Mouse (Mus musculus) mature B cell (primary cell): ENCODE measurements around the gene Gart.

Source experiments
- in situ Hi-C: fragments of 300-500 bp; cut with MboI; formaldehyde crosslinking; loops from 2 replicates; pipeline ENCODE4 v1.14.3; 2019

Gene Gart

DNA sequence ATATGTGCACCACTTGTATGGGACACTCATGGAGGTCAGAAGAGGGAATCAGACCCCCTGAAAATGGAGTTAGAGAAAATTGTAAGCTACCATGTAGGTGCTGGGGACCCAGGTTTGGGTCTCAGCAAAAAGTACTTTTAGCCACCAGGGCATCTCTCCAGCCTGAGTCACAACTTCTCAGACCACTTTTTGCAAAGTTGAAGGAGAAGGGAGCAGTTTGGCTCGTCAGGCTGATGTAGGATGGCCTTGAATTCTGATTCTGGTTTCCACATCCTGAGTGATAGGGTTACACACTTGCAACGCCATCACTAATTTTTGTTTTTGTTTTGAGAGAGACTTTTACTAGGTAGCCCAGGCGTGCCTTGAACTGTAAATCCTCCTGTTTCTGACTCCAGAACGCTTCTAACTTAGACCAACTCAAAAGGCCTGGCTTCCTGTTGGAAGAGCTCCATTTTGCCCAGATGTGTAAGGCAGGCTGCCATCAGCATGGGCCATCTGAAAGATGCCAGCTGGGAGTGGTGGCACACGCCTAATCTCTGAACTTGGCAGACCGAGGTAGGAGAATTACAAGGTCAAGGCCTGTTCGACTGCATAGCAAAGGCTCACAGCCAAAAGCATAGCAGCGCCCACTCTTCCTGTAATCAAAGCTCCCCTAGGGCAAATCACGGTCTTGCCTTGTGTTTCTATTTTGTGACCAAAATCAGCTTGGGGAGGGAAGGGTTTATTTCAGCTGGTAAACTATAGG lies 37.1 kb downstream of the Gart start:
- in situ Hi-C loops: no loop called here

DNA sequence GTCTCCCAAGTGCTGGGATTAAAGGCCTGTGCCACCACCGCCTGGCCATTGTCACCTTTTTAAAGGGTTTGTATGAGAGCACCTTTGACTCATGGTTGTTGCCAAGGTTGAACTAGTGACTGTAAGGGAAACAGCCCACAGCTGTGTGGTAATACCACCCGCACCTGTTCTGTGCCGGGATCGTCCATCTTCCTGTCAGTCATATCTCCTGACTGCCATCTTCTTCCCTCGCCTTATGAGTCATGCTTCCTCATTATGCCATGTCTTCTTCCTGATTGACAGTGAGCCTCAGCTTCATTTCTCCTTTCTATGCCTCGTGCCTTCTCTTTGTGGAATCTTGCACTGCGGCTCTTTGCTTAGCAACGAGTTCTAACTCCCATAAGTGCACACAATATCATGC lies 39.8 kb downstream of the Gart start:
- in situ Hi-C loops: no loop called here

DNA sequence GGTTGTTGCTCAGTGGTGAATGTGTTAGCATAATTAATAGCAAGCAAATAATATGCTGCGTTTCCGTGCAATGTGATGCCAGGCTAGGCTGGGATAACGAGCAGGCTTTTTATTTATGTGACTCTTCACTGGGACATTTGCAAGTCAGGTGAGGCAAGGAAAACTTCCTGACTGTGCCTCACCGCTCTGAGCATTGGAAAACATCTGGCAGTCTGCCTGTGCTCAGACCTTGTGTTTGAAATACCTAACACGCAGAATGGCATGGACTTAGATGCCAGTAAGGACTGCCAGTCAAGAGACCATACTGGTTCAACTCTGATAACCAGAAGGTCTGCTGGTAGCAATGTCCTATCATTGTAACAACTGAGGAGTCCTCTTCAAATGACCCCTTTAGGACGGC lies 41.6 kb downstream of the Gart start:
- in situ Hi-C loops: no loop called here

DNA sequence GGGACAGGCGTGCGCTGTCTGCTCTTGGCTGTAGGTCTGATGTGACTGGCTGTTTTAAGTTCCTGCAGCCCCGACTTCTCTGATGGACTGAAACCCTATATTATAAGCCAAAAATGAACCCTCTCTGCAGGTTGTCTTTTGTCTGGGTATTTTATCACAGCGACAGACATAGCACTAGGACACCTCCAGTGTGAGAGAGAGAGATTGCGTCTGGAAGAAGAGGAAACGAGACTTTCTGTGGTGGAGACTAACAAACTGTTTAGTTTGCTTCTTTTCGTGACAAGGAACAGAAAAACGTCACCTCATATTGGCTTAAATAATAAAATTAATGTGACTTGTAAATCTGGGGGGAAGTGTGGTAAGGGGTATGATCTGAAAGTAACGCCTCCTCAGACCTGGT lies 45.1 kb downstream of the Gart start:
- in situ Hi-C loops: no loop called here

DNA sequence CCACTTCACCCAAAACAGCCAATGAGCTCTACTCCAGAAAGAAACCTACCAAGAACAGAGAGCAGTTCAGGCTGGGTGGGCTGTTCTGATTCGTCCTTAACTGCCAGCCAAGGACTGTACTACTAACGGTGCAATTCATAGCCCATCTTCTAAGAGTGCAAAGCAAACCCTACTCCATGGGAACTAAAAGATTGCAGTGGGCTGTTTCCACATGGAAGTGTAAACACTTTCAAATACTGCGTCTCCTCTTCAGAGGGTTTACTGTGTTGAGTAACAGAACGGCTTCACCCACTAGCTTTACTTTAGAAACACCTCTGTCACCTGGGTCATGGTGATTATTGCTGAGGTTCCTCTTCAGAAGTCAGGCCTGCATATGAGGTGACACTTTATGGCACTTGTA lies 45.7 kb downstream of the Gart start:
- in situ Hi-C loops: no loop called here

DNA sequence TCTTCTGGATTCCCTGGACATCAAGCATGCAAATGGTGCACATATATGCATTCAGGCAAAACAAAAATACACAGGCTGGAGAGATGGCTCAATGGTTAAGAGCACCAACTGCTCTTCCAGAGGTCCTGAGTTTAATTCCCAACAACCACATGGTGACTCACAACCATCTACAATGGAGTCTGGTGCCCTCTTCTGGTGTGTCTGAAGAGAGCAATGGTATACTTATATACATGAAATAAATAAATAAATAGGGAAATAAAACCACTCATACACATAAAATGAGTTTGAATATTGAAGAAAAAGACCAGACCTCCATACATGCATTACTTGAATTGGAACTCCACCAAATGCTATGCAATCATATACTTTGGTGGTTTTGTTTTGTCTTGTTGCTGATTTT lies 47.5 kb downstream of the Gart start:
- in situ Hi-C loops: no loop called here

DNA sequence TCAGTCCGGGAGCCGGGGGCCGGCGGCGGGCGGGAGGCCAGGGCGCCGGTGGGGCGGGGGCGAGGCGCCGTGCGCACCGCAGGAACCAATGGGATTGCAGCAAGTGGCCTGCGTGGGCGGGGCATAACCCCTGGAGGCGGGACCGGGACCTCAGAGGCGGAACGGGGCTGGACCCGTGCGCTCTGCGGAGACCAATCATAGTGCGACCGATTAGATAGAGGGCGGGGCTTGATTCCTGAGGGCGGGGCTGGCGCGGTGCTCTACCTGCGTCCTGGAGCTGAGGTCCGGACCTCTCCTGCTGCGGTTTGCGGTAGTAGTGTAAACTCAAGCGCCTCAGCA lies 49.1 kb downstream of the Gart start, which contains the start of gene Tmem50b:
Tmem50b (minus strand) TSS at position 129 of the 339 bp plus-strand sequence.
- in situ Hi-C loops: no loop called here

DNA sequence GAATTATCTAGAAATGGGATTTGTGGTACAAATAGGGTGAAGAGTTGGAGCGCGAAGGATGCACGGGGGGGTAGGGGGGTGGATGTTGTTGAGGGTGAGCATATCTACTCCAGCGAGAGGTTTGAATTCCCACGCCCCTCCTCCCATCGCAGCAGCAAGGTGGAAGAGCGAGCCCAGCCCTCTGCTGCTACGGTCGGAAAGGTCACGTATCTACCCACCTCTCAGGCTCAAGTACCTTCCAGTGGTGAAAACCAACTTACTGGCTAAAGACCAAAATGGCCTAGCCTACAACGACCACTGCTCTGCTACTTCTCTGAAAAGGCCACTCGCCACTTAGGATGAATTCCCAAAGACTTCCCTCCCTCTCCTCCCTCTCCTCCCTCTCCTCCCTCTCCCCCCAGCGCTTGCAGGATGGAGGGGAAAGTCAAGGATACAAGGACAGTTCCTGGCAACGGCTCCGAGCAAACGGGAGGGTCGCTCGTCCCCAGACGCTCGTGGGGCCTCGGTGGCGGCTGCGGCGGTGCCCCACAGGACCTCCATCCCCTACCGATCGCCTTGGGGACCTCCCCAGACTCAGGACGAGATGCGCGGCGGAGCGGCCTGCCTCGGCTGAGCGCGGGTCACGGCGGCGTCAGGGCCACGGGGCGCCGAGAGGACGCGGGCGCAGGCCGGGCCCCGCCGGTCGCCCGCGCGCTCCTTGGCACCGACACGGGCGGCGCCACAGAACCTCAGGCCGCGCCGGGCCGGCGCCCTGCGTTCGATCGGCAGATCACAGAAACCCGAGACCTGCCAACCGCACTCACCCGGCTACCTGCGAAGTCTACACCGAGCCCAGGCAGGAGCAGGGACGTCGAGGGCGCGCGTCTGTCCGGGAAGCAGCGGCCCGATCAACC lies 49.7 kb downstream of the Gart start:
- in situ Hi-C loops: no loop called here

DNA sequence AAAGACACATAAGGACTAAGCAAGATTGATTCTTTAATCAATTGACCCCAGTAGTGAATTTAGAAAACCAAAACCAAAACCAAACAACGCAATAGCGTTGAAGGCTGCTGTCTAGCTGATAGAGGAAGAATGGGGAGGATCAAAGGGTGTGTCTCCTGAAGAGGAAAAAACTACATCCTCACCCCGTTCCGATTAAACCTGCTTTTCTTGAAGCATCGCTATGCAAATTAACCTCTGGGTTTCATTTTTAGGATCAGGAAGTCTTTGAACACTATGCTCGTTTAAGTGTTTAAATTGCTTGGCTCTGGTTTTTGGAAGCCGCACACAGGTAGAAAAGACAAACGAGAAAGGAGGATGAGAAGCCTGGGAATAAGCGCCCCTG lies 50.4 kb downstream of the Gart start:
- in situ Hi-C loops: no loop called here

DNA sequence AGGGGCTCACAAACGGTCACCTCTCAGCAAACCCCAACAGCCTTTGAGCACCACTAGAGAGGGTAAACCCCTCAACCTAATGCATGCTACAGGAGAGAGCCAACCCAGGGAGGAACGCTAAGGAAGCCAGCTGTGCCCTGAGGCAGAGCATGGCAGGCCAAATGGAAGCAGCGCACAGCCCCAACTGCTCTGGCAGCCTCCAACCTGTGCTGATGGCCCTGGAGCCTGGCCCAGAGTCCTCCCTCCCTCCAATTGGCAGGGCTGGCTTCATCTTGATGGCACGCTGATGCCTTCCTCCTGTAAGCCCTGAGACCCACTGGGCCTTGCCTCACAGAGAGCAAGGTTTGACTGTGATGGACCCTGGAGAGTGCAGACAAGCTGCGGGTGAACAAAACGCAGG lies 51.7 kb downstream of the Gart start:
- in situ Hi-C loops: no loop called here

DNA sequence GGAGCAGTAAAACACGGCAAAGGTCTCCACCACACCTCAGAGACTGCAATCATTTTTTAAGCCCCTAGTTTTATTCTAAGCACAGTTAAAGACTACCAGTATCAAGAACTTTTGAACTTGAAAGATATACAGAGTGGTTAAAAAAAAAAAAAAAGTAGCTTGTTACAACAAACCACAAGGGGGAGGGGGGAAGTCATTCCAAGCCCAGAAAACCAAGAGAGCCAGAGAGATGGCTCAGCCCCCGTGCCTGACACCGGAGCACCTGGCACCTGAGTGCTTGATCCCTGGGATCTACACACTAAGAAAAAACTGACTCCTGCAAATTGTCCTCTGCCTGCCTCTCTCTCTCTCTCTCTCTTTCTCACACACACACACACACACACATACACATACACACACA lies 53.5 kb downstream of the Gart start:
- in situ Hi-C loops: no loop called here

DNA sequence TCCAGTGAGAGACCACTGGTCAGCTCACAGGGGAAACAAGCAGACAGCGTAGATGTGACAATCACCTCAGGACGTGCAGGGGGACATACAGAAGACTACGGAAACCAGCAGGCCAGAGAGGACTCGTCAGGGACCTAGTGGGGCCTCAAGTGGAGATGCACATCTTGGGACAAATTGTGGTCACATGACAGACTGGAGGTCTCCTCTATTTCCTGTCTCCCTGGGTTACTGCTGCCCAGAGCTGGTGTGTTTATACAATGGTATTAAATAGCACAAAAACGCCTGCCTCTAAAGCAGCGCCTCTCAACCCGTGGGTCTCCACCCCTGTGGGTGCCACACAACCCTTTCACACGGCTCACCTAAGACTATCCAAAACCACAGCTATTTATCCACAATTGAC lies 54.6 kb downstream of the Gart start:
- in situ Hi-C loops: no loop called here

DNA sequence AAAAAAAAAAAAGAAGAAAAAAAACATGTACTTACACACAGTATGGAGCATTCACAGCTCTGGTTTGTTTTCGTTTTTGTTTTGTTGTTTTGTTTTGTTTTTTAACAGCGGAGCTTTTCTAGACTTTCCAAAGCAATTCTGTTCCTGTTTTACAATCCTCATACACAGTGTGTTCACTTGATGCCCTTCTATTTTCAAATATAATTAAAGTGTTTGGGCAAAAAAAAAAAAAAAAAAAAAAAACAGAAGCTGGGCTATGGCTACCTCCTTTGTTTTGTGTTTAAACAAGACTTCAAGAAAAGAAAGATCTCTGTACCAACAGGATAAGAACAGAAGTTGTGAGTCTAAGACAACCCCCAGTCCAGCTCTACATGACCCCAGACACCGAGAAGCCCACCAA lies 58.0 kb downstream of the Gart start:
- in situ Hi-C loops: no loop called here

DNA sequence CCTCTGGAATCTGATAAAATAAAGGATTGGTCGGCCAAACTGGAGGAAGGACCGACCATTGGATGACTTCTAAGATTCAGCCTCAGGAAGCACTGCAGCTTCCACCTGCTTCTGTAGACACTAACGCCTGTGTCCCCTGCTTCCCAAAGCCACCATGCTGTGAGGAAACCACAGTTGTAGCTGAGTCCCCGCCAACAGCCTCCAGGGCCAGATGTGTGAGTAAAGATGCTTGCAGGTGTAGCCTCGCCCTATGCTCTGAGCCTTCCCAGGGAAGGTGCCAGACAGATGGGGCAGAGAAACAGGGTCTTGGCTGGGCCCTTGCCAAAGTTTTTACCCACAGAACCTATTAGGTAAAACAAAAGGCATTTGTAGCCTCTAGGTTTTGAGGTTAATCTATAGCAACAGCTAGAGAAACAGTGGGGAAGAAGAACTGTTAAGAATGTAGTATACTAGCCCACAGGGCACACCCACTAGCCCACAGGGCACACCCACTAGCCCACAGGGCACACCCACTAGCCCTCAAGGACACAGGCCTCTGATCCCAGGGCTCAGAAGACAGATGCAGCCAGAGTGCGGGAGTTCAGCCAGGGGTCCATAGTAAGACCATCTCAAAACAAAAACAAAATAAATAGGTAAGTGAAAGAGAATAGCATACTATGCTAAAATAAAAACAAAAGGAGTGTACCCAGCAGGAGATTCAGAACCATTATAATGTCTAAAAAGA lies 58.9 kb downstream of the Gart start:
- in situ Hi-C loops: no loop called here

DNA sequence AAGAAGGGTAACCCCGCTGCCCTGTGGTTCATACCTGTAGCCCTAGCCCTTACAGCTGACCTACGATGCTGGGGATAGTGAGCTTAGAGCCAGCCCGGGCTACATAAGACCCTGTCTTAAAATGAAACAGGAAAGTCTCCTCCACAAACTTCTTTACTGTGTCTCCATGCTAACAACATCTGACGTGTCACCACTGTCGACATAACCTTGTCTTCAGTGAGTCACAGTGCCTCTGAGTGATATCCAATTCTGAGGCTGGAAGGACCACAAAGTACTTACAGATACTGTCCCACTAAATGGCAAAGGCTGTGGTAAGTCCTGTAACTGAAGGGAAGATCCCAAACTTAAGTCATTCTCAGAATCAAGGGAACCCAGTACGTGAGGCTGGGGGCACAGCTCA lies 60.5 kb downstream of the Gart start:
- in situ Hi-C loops: no loop called here

DNA sequence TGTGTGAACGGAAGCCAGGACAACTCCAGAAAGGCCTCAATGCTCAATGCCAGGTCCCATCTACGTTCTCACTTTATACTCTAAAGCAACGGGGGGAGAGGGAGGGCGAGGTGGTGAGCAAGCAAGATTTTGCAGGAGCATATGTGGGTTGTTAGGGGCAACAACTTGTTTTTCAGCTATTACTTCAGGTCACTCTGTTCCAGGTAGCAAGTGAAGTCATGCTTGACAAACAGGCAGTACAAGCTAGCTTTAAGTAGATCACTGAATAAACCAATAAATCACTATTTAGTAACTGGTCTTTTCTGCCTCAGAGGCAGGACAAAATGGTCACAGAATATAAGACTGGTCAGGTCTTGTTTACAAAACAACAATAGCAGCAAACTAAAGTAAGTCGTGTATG lies 61.1 kb downstream of the Gart start:
- in situ Hi-C loops: no loop called here

DNA sequence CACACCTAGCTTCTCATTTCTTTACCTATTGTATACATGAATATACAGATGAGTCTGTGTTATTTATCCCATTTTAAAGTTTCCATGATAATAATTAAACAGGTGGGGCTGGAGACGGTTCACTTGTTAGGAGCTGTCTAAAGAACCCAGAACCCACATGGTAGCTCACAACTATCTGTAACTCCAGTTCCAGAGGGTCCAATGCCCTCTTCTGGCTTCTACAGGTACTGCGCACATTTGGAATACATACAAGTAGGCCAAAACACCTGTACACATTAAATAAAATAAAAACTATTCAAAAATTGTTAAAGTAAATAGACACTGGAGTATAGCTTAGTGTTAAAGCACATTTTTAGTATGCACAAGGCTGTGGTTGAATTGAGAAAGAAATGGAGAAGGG lies 64.4 kb downstream of the Gart start:
- in situ Hi-C loops: no loop called here

DNA sequence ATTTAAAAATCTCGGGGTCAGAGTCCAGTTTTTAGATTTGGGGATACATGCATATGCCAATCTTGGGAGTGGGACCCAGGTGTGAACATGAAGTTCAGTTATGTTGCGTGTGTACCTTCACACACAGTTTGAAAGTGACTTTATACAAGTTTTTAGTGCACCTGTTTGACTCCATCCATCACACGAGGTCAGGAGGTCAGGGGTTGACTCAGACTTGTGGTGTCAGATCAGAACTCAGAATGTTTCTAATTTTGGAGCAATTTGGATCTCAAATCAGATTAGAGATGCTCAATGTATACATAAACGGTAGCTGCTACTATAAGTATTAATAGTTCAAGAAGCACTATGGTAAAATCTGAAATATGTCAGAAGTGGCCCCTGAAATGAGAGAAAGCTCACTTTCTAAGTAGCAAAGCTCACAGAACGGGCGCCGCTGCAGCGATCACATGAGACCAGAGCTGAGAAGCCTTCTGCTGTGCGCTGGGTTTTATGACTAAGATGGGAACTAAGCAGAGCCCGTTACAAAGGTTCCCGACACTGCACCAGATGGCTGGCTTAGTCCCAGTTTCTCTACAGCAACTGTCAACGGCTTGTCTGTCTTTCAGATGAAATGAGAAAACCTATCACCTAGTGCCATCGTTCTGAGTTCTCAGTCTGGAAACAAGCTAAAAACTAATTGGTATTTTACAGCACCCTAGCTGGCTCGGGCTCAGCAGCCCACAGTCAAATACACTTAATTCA lies 67.6 kb downstream of the Gart start:
- in situ Hi-C loops: no loop called here

DNA sequence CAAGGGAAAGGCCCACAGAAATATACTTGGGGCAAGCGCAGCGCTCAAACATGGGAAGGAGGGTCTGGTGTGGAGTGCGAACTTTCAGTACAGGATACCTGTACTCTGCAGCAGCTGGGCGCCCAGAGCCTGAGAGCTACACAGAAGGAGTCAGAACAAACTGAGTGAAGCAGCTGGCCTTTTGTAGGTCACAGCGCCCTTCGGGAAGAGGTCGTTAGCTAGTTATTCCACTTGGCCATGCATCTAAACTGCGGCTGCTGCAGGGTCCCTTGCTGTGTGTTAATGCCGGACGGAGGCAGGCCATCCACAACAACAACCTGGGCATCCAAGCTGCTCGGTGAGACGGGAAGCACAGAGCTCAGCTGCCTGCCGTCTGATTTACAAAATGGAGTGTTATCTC lies 71.6 kb downstream of the Gart start:
- in situ Hi-C loops: no loop called here
